Mouse (Mus musculus) lung, postnatal 10 days (tissue): Measurements from ENCODE around the gene Xrn1.
"Not testable (repeated sequence)": the region's sequence is repeated elsewhere in the genome, so short reads cannot be mapped to it uniquely, and the experiment has no call there.

ENCODE experiments used
- DNase-seq: peaks from one replicate; pipeline ENCODE4 v3.0.0; 2021

Xrn1 gene

GRCm38 (mm10) chr9:95954585-95955461 lies at the start of gene Xrn1:
Gene Xrn1 (plus strand): TSS chr9:95954760.
- peak; percentile 95 for DNase-seq

GRCm38 (mm10) chr9:95932855-95933254 lies 21.7 kb upstream of the Xrn1 start:
- DNase-seq: no peak

- DNase-seq: peak; percentile 3
Measured at GRCm38 (mm10) chr9:95953658-95954057, 902 bp upstream of the Xrn1 start.

GRCm38 (mm10) chr9:95954226-95954584 lies 355 bp upstream of the Xrn1 start:
- DNase-seq: no peak

GRCm38 (mm10) chr9:95957611-95958010 lies 3.1 kb downstream of the Xrn1 start:
- DNase-seq: no peak

- DNase-seq: no peak
Measured at GRCm38 (mm10) chr9:95958041-95958730, 3.6 kb downstream of the Xrn1 start.

GRCm38 (mm10) chr9:95958731-95959105 lies 4.2 kb downstream of the Xrn1 start:
- DNase-seq: not testable (repeated sequence)

GRCm38 (mm10) chr9:95959246-95959645 lies 4.7 kb downstream of the Xrn1 start:
- no peak for DNase-seq

GRCm38 (mm10) chr9:95959732-95960428 lies 5.3 kb downstream of the Xrn1 start:
- no peak for DNase-seq

- no peak for DNase-seq
Measured at GRCm38 (mm10) chr9:95961058-95961457, 6.5 kb downstream of the Xrn1 start.

GRCm38 (mm10) chr9:95964037-95964436 lies 9.5 kb downstream of the Xrn1 start:
- DNase-seq: no peak

- DNase-seq: no peak
Measured at GRCm38 (mm10) chr9:95978279-95978678, 23.7 kb downstream of the Xrn1 start.

- no peak for DNase-seq
Measured at GRCm38 (mm10) chr9:95979896-95980295, 25.3 kb downstream of the Xrn1 start.

GRCm38 (mm10) chr9:95992255-95992654 lies 37.7 kb downstream of the Xrn1 start:
- no peak for DNase-seq

- no peak for DNase-seq
Measured at GRCm38 (mm10) chr9:96004455-96004854, 49.9 kb downstream of the Xrn1 start.

GRCm38 (mm10) chr9:96010664-96011063 lies 56.1 kb downstream of the Xrn1 start:
- no peak for DNase-seq

- DNase-seq: no peak
Measured at GRCm38 (mm10) chr9:96023921-96024320, 69.4 kb downstream of the Xrn1 start.

- no peak for DNase-seq
Measured at GRCm38 (mm10) chr9:96027913-96028312, 73.4 kb downstream of the Xrn1 start.

- peak; percentile 35 for DNase-seq
Measured at GRCm38 (mm10) chr9:96028818-96029217, 74.3 kb downstream of the Xrn1 start.

GRCm38 (mm10) chr9:96029886-96030285 lies 75.3 kb downstream of the Xrn1 start:
- no peak for DNase-seq

- no peak for DNase-seq
Measured at GRCm38 (mm10) chr9:96035371-96036086, 81.0 kb downstream of the Xrn1 start.

- no peak for DNase-seq
Measured at GRCm38 (mm10) chr9:96044214-96044613, 89.7 kb downstream of the Xrn1 start.

GRCm38 (mm10) chr9:96051501-96051900 lies 96.9 kb downstream of the Xrn1 start:
- DNase-seq: no peak
